Mouse (Mus musculus): ENCODE results near the gene Tmprss4. TPM values are rescaled to one million over a fixed set of nuclear protein-coding genes. Genes with fewer than 3 reads are reported as not detected.

The Tmprss4 gene
- polyA plus RNA-seq, 1 experiment from 2014 or later = 17.9 TPM

DNA sequence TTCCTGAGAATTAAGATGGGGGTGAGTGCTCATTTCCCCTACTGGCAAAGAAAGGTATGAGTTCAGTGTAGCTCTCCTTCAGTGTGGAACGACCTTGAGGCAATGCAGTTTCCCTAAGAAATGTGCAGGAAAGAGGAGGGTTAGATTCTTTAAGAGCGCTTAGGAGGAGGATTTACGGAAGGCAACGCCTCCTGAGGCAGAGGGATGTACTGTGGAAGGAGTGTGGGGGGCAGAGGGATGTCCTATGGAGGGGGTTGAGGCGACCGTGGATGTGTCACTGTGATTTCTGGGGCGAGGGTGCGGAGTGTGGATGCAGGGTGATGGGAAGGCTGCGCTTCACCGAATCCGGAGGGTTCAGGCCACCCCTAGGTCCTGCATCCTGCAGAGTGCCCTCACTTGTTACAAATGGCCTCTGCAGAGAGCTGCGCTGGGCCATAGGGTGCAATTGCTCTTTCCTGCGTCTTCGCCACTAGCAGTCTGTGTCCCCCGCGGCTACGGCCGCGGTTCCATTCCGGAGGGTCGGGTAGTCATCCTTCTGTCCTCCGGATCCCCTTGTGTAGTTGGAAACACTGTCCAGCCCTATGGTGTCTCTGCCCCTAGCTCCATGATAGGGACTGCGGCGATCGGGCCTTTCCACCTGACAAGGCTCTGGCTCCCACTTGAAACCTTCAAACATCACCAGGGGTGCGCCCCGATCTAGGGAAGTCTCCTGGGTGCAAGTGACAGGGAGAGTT lies 58.2 kb downstream of the Tmprss4 start:
- no peaks in the 10 kb centered on the region for H3K4me1 ChIP-seq (ENCODE audit: insufficient read depth, low read depth, low read length)
- TF ChIP-seq EP300 (IDR thresholded peaks at IDR 0.05) = no peak
- TF ChIP-seq CTCF (IDR thresholded peaks at IDR 0.05) = no peak
- peak overlapping the region; percentile 45 for H3K4me2 ChIP-seq (replicated peaks; ENCODE audit: low read depth, low read length)
- H3K27ac ChIP-seq (ENCODE audit: low read length) = no peak overlapping the region
- no peaks in the 10 kb centered on the region for H3K9me3 ChIP-seq (ENCODE audit: low read length)
- peak overlapping the region; percentile 14; the same call in 1 of the 2 replicates for H3K4me3 ChIP-seq (ENCODE audit: low read depth, low read length)
- 4% methylated on average over 27 of the region's 27 CpGs for WGBS
- no peak for DNase-seq (ENCODE audit: low spot score)
- no peak overlapping the region for H3K9ac ChIP-seq (replicated peaks; ENCODE audit: low read depth)
- no peaks in the 10 kb centered on the region for H3K36me3 ChIP-seq (ENCODE audit: insufficient read depth, low read length)
- peaks cover 25% of the 10 kb centered on the region for H3K27me3 ChIP-seq (replicated peaks; ENCODE audit: insufficient read depth, low read length)
- ATAC-seq = no peak

- ATAC-seq = no peak
- Histone ChIP-seq H3K27ac (ENCODE audit: low read length) (no peak overlapping the region), H3K36me3 (ENCODE audit: insufficient read depth, low read length) (no peaks in the 10 kb centered on the region), H3K27me3 (replicated peaks; ENCODE audit: insufficient read depth, low read length) (peaks cover 54% of the 10 kb centered on the region), H3K4me2 (replicated peaks; ENCODE audit: low read depth, low read length) (no peak overlapping the region), H3K9ac (replicated peaks; ENCODE audit: low read depth) (no peak overlapping the region), H3K4me3 (ENCODE audit: low read depth, low read length) (no peak overlapping the region), H3K4me1 (ENCODE audit: insufficient read depth, low read depth, low read length) (peaks cover 3% of the 10 kb centered on the region; the same call in 1 of the 2 replicates), H3K9me3 (ENCODE audit: low read length) (no peaks in the 10 kb centered on the region)
- no peak for DNase-seq (ENCODE audit: low spot score)
- 59% methylated on average over 3 of the region's 3 CpGs for WGBS
- TF ChIP-seq CTCF (IDR thresholded peaks at IDR 0.05) = no peak
Observed at GRCm38 (mm10) chr9:45142686-45143085, 61.2 kb downstream of the Tmprss4 start.

DNA sequence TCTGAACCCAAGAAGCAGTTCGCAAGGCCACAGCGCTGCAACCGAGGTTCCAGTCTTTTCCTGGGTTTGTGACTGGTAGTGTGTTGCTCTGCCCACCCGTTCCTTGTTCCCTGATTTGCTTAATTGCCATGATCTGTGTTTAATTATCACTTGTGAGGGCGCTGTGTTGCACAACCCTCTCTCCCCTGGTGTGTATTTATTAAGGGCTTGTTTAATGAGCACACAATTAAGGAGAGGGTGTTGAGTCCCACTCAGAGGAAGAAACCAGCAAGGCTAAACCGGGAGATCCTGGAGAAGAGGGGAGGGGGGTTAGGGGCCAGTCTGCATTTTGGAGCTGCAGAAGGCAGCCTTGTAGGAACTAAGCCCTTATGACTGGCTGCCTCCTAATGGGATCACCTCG lies 62.9 kb downstream of the Tmprss4 start:
- WGBS = 51% methylated on average over 7 of the region's 7 CpGs
- DNase-seq (ENCODE audit: low spot score) (no peak), ATAC-seq (no peak)
- Histone ChIP-seq H3K9me3 (ENCODE audit: low read length) (no peaks in the 10 kb centered on the region), H3K27me3 (replicated peaks; ENCODE audit: insufficient read depth, low read length) (peaks cover 57% of the 10 kb centered on the region), H3K4me2 (replicated peaks; ENCODE audit: low read depth, low read length) (no peak overlapping the region), H3K27ac (ENCODE audit: low read length) (no peak overlapping the region), H3K4me3 (ENCODE audit: low read depth, low read length) (no peak overlapping the region), H3K9ac (replicated peaks; ENCODE audit: low read depth) (no peak overlapping the region), H3K4me1 (ENCODE audit: insufficient read depth, low read depth, low read length) (peaks cover 3% of the 10 kb centered on the region; the same call in 1 of the 2 replicates), H3K36me3 (ENCODE audit: insufficient read depth, low read length) (no peaks in the 10 kb centered on the region)
- no peak for TF ChIP-seq CTCF (IDR thresholded peaks at IDR 0.05)
- TF ChIP-seq EP300 (IDR thresholded peaks at IDR 0.05) = no peak

DNA sequence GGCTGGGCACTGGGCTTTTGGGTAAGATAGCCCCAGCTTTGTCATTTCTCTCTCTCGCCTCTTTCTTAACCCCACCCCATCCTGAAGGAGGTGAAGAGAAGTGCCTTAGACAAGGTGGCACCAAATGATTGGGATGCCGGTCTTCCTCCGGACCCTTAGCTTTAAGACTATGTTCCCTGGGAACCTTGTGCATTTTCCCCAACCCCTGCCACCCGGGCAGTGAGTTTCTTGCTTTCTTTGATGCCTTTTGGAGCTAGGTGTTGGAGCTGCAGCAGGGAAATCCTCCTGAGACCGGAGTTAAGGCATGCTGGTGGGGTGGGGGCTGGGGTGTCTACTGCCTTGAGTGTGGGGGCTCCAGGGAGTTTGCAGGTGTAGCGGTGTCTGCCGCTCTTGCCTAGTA lies 64.8 kb downstream of the Tmprss4 start:
- 0% methylated on average over 7 of the region's 7 CpGs for WGBS
- ATAC-seq = no peak
- Histone ChIP-seq H3K4me1 (ENCODE audit: insufficient read depth, low read depth, low read length) (peaks cover 3% of the 10 kb centered on the region; the same call in 1 of the 2 replicates), H3K36me3 (ENCODE audit: insufficient read depth, low read length) (no peaks in the 10 kb centered on the region), H3K9me3 (ENCODE audit: low read length) (no peaks in the 10 kb centered on the region), H3K4me3 (ENCODE audit: low read depth, low read length) (0 out of 2 replicates have a peak overlapping the region, but pooled peaks have one; percentile 38), H3K9ac (replicated peaks; ENCODE audit: low read depth) (no peak overlapping the region), H3K27ac (ENCODE audit: low read length) (no peak overlapping the region), H3K27me3 (replicated peaks; ENCODE audit: insufficient read depth, low read length) (peaks cover 54% of the 10 kb centered on the region), H3K4me2 (replicated peaks; ENCODE audit: low read depth, low read length) (peak overlapping the region; percentile 66; the same call in 1 of the 2 replicates)
- no peak for DNase-seq (ENCODE audit: low spot score)
- TF ChIP-seq EP300 (IDR thresholded peaks at IDR 0.05) (no peak), CTCF (IDR thresholded peaks at IDR 0.05) (no peak)

- DNase-seq (ENCODE audit: low spot score) (peak; percentile 25), ATAC-seq (0 out of 2 replicates have a peak, but pooled peaks have one; percentile 23)
- under 1% methylated on average over 73 of the region's 76 CpGs for WGBS
- H3K9ac ChIP-seq (replicated peaks; ENCODE audit: low read depth) = no peak within 1 kb of the TSS
- H3K4me1 ChIP-seq (ENCODE audit: insufficient read depth, low read depth, low read length) = peaks cover 3% of the 10 kb centered on the region; the same call in 1 of the 2 replicates
- peak within 1 kb of the TSS; percentile 66 for H3K4me2 ChIP-seq (replicated peaks; ENCODE audit: low read depth, low read length)
- no peak within 1 kb of the TSS for H3K27ac ChIP-seq (ENCODE audit: low read length)
- H3K9me3 ChIP-seq (ENCODE audit: low read length) = no peaks in the 10 kb centered on the region
- TF ChIP-seq EP300 (IDR thresholded peaks at IDR 0.05) (no peak), CTCF (IDR thresholded peaks at IDR 0.05) (no peak)
- peaks cover 51% of the 10 kb centered on the region for H3K27me3 ChIP-seq (replicated peaks; ENCODE audit: insufficient read depth, low read length)
- peak within 1 kb of the TSS; percentile 38 for H3K4me3 ChIP-seq (ENCODE audit: low read depth, low read length)
- no peaks in the 10 kb centered on the region for H3K36me3 ChIP-seq (ENCODE audit: insufficient read depth, low read length)
Observed at GRCm38 (mm10) chr9:45138191-45139032, 65.5 kb downstream of the Tmprss4 start, which contains the start of gene Scn4b. TSS of gene Scn4b (plus strand) at chr9:45138395.
